Mouse (Mus musculus) bone marrow macrophage, adult 2 months (primary cell): Measurements from ENCODE around the gene Frem3.

Experiments
- CTCF ChIP-seq: IDR thresholded peaks from 2 replicates; pipeline ENCODE4 v1.5.1; 2012; ENCODE audit warnings: low read depth, mild to moderate bottlenecking, low read length, moderate library complexity
- POLR2A ChIP-seq: IDR thresholded peaks from 2 replicates; pipeline ENCODE4 v1.6.1; 2012; ENCODE audit warnings: mild to moderate bottlenecking, low read depth, low read length, borderline replicate concordance

GRCm38 (mm10) chr8:80732326-80732725 lies 121.4 kb downstream of the Frem3 start:
- no peak for TF ChIP-seq POLR2A
- TF ChIP-seq CTCF = no peak
